Mouse (Mus musculus) T-helper 17 cell (primary cell): ENCODE results near the gene Slc39a7.

Experiments used
- in situ Hi-C, 2 experiments: fragments of 300-600 bp; cut with MboI, MseI; formaldehyde crosslinking; loops; 1 replicate in 1 of 2; 2 replicates in 1 of 2; pipeline ENCODE4 v1.15.1; 2025; ENCODE audit warnings: high pct_unique_total_duplicates in 2 of 2

The Slc39a7 gene

GRCm38 (mm10) chr17:34032174-34032632 lies 721 bp upstream of the Slc39a7 start:
- in situ Hi-C loops: no loop called here

DNA sequence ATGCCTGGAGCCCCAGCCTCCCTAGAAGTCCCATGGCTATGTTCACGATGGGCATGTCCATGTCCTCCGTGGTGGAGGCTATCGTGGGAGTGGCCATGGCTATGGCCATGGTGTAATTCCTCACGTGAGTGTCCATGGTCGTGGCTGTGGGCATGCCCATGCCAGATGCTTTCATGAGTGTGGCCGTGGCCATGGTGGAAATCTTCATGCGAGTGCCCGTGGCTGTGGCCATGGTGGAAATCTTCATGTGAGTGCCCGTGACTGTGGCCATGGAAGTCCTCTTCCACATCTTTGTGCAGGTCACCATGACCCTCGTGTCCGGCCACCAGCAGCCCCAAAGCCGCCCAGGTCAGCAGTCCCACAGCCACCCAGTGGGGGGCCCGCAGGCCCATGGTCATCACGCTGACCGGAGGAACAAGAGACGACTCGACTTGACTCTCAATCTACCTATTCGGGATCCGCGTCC lies 588 bp downstream of the Slc39a7 start:
- in situ Hi-C loops: no loop called here

DNA sequence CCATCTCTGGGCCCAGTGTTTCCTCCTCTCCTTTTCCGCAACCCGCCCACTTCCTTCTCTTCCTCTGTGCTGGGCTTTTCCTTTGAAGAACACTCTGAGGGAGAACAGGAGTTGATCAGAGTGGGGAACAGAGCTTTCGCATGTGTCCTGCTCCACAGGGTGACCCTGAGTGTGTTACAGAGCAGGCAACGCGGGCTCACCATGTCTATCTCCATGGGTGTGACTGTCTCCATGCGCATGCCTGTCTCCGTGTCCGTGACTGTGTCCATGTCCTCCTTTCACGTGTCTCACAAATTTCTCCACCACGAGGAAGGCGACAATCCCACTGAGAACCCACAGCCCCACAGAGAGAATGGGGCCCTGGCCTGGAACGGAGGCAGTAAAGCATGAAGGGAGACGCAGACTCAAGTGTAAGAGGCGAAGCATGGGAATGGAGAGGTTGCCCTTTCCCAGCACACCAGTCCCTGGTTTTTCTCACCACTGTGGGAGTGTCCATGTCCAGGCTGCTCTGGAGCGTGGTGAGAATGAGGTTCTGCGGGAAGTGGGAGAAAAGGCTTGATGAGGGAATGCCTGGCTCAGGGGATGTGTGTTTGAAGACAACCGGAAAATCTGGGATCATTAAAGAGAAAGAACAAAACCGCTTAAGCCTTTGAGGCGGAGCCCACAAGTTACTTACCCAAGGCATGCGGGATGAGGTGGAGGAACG lies 1.4 kb downstream of the Slc39a7 start:
- in situ Hi-C loops: no loop called here

- in situ Hi-C loops: no loop called here
These were observed 2.2 kb downstream of the Slc39a7 start for GRCm38 (mm10) chr17:34029150-34029889.

GRCm38 (mm10) chr17:34028501-34029149 lies 2.9 kb downstream of the Slc39a7 start:
- in situ Hi-C loops: no loop called here

DNA sequence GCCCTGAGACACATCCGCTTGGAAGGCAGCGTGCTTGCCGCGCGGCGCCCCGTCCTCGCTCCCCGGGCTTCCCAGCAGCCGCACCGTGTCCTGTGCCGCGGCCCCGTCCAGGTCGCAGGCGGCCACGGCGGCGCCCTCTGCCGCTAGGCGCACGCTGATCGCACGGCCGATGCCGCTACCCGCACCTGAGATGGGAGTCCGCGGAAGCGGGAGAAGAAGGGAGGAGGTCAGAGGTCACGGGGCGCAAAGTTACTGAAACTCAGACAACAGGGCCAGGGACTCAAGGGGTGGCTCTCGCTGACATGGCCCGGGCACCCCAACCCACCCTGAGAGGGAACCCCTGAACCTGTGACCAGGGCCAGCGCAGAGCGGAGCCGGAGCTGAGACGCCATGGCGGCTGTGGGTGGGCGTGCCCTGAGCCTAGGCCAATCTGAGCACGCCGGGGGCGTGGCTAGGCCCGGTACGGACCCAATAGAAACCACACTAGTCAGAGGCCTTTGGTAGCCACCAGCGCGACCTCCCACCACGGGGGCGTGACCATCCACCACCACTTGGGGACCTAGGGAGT lies 3.7 kb downstream of the Slc39a7 start, which contains the start of gene H2-Ke6:
TSS of gene H2-Ke6 (minus strand) at position 405 of the 568 bp plus-strand sequence.
- in situ Hi-C loops: no loop called here

GRCm38 (mm10) chr17:34026917-34027655 lies 4.4 kb downstream of the Slc39a7 start:
- in situ Hi-C loops: no loop called here

- in situ Hi-C loops: no loop called here
These were observed 5.3 kb downstream of the Slc39a7 start for GRCm38 (mm10) chr17:34026221-34026620.

DNA sequence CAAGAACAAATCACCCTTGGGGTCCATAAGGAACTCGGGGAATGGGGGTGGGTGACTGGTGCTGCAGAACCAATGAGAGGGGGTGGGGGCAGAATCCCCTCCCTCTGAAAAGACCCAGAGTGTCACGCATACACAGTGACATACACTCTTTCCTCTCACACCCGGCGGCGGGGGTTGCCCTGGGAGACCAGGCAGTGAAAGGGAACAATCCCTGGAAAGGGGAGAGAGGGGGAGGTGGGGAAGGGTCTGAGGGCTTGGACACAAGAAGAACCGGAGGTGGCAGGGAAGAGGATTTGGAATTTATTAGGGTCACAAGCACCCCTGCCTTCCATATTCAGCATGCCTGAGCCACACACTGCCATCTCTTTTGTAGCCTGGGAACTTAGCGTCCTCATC lies 5.7 kb downstream of the Slc39a7 start:
- in situ Hi-C loops: no loop called here

DNA sequence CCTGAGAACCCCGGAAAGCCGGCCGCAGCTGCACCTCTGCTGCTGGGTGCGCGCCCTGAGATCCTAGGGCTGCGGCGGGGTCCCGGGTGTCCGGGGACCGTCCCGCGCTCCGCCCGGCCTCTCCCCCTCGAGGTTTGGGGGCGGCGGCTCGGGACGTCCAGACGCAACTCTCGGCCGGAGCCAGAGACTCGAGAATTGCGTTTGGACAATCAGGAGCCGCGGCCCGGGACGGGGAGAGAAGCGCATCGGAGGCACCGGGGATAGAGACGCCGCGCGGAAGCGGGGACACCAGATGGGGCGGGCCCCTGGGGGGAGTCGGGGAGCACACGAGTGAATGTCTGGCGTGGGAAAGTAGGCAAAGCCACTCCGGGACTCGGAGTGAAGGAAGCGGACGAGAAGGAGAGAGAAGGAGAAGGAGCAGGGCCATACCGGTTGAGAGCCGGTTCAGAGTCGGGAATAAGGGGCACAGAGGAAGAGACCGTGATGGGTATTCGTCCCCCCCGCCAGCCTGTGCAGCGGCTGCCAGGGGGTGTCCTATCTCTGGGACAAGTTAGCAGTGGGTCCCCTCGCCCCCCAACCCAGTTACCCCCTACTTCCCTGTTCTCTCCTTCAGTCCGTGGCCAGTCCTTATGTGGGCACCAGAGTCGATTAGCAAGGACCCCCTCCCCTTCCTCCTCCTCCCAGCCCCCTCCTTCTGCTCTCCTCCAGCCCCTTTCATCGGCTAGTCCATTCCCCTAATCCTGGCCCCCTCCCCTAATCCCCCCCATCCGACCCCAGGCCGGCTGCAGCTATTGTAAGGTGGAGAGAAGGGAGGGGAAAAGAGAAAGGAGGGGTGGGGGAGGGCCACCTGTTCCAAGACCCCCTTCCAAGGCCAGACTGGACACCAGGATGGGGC lies 6.4 kb downstream of the Slc39a7 start:
- in situ Hi-C loops: no loop called here

GRCm38 (mm10) chr17:34024317-34024821 lies 7.1 kb downstream of the Slc39a7 start, which contains the start of gene Ring1:
Ring1 (minus strand) TSS chr17:34024680.
- in situ Hi-C loops: no loop called here

DNA sequence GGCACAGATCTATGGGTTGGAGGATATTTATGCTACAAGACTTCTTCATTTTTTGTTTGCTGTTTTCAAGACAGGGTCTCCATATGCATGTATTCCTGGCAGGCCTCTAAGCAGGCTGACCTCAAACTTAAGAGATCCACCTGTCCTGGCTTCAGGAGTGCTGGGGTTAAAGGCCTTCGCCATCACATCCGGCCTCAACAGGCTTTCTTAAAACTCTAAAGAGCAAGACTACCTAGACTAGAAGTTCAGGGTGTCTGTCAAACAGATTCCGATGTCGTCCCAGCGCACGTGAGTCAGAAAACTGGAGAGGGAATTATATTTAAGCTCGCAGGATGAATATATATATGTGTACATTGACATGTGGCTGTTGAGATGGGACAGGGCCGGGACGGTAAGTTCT lies 7.8 kb downstream of the Slc39a7 start:
- in situ Hi-C loops: no loop called here

GRCm38 (mm10) chr17:34022987-34023386 lies 8.5 kb downstream of the Slc39a7 start:
- in situ Hi-C loops: no loop called here

- in situ Hi-C loops: no loop called here
These were observed 9.1 kb downstream of the Slc39a7 start for GRCm38 (mm10) chr17:34022414-34022783.

GRCm38 (mm10) chr17:34021539-34022413 lies 9.7 kb downstream of the Slc39a7 start:
- in situ Hi-C loops: no loop called here

GRCm38 (mm10) chr17:34013436-34013835 lies 18.0 kb downstream of the Slc39a7 start:
- in situ Hi-C loops: no loop called here

DNA sequence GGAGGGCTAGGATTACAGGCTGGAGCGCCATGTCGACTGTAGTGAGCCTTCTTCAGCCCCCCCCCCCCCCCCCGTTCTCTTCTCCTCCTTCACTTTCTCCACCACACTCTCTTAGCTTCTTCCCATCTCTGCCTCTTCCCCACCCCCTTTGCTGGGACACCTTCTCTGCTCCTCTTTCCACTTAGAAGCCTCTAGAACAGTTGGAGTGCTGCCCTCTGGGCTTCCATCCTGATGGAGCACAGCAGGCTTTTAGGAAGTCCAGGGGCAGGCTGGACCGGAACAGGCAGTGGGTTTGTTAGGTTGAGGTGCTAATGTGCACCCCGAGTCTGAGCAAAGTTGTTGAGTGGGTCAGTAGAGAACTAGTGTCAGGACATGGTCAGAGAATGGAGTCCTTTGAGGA lies 21.3 kb downstream of the Slc39a7 start:
- in situ Hi-C loops: no loop called here

- in situ Hi-C loops: no loop called here
These were observed 24.9 kb downstream of the Slc39a7 start for GRCm38 (mm10) chr17:34006570-34006969.

GRCm38 (mm10) chr17:34003426-34003825 lies 28.1 kb downstream of the Slc39a7 start:
- in situ Hi-C loops: no loop called here
